Mouse (Mus musculus): ENCODE measurements around the gene Oscar. TPM values are rescaled to one million over a fixed set of nuclear protein-coding genes. Genes with fewer than 3 reads are reported as not detected.

The Oscar gene
- not detected for polyA plus RNA-seq (2017; shearing (Covaris generic))

GRCm38 (mm10) chr7:3616057-3616388, at the start of gene Oscar:
TSS of gene Oscar (minus strand) at chr7:3616157.

GRCm38 (mm10) chr7:3665215-3666114, 49.5 kb upstream of the Oscar start, which contains the start of gene Leng1:
TSS of gene Leng1 (minus strand) at chr7:3665840.

GRCm38 (mm10) chr7:3644672-3645487, 28.9 kb upstream of the Oscar start, which contains the start of gene Cnot3:
TSS of gene Cnot3 (plus strand) at chr7:3645268.

GRCm38 (mm10) chr7:3629543-3630477, 13.9 kb upstream of the Oscar start, which contains the start of the genes Tfpt and Prpf31:
TSS of gene Tfpt (minus strand) at chr7:3629929.
TSS of gene Prpf31 (plus strand) at chr7:3629985.

GRCm38 (mm10) chr7:3617242-3617995, 1.5 kb upstream of the Oscar start, which contains the start of gene Ndufa3:
TSS of gene Ndufa3 (plus strand) at chr7:3617373.

Other genes with a start within 250 kb of the Oscar start
- not detected for gene Cacng8, start 225.5 kb downstream of the Oscar start, polyA plus RNA-seq (2017; shearing (Covaris generic))
- gene Cacng6, start 192.0 kb downstream of the Oscar start, polyA plus RNA-seq (2017; shearing (Covaris generic)): not detected
- not detected for gene Tarm1, start 113.5 kb downstream of the Oscar start, polyA plus RNA-seq (2017; shearing (Covaris generic))
- gene Ndufa3, start 1.2 kb upstream of the Oscar start, polyA plus RNA-seq (2017; shearing (Covaris generic)): 542 TPM
- gene Tfpt, start 13.8 kb upstream of the Oscar start, polyA plus RNA-seq (2017; shearing (Covaris generic)): 48.3 TPM
- gene Prpf31, start 13.8 kb upstream of the Oscar start, polyA plus RNA-seq (2017; shearing (Covaris generic)): 93.8 TPM
- gene Cnot3, start 29.1 kb upstream of the Oscar start, polyA plus RNA-seq (2017; shearing (Covaris generic)): 115 TPM
- 25.6 TPM for gene Leng1, start 49.7 kb upstream of the Oscar start, polyA plus RNA-seq (2017; shearing (Covaris generic))
- 5.4 TPM for gene Tmc4, start 61.4 kb upstream of the Oscar start, polyA plus RNA-seq (2017; shearing (Covaris generic))
- gene Tsen34, start 76.7 kb upstream of the Oscar start, polyA plus RNA-seq (2017; shearing (Covaris generic)): 13.1 TPM
- gene Mboat7, start 77.4 kb upstream of the Oscar start, polyA plus RNA-seq (2017; shearing (Covaris generic)): 66.2 TPM
- gene Rps9, start 87.8 kb upstream of the Oscar start, polyA plus RNA-seq (2017; shearing (Covaris generic)): 2,164 TPM
- gene Pirb, start 104.2 kb upstream of the Oscar start, polyA plus RNA-seq (2017; shearing (Covaris generic)): 1.5 TPM
- gene Gm15448, start 209.5 kb upstream of the Oscar start, polyA plus RNA-seq (2017; shearing (Covaris generic)): not detected
- gene Pira2, start 228.9 kb upstream of the Oscar start, polyA plus RNA-seq (2017; shearing (Covaris generic)): 0.90 TPM

Data from activated CD4-positive, CD25-positive, alpha-beta regulatory T cell, adult 9 weeks (primary cell).